Mouse (Mus musculus): ENCODE results near the gene Gm28230. TPM values are rescaled to one million over a fixed set of nuclear protein-coding genes. Genes with fewer than 3 reads are reported as not detected.

The Gm28230 gene
- total RNA-seq, 1 experiment from 2014 or later = not detected

GRCm38 (mm10) chr2:74713239-74714150 is 13.0 kb upstream of the Gm28230 start:
- ATAC-seq (replicated peaks in 1 of 2; ENCODE audit: insufficient read depth in 1 of 2, low FRiP score in 2 of 2, low TSS enrichment in 1 of 2, low read depth in 1 of 2, poor library complexity in 2 of 2, severe bottlenecking in 2 of 2) = no peak

GRCm38 (mm10) chr2:74714156-74714789 is 12.3 kb upstream of the Gm28230 start:
- ATAC-seq (replicated peaks in 1 of 2; ENCODE audit: insufficient read depth in 1 of 2, low FRiP score in 2 of 2, low TSS enrichment in 1 of 2, low read depth in 1 of 2, poor library complexity in 2 of 2, severe bottlenecking in 2 of 2) = no peak

GRCm38 (mm10) chr2:74714881-74715280 is 11.6 kb upstream of the Gm28230 start:
- ATAC-seq (replicated peaks in 1 of 2; ENCODE audit: insufficient read depth in 1 of 2, low FRiP score in 2 of 2, low TSS enrichment in 1 of 2, low read depth in 1 of 2, poor library complexity in 2 of 2, severe bottlenecking in 2 of 2) = no peak

- peak; percentile 80 to 93 for ATAC-seq (replicated peaks in 1 of 2; ENCODE audit: insufficient read depth in 1 of 2, low FRiP score in 2 of 2, low TSS enrichment in 1 of 2, low read depth in 1 of 2, poor library complexity in 2 of 2, severe bottlenecking in 2 of 2)
These were observed 10.9 kb upstream of the Gm28230 start for GRCm38 (mm10) chr2:74715504-74716241.

- no peak for ATAC-seq (replicated peaks in 1 of 2; ENCODE audit: insufficient read depth in 1 of 2, low FRiP score in 2 of 2, low TSS enrichment in 1 of 2, low read depth in 1 of 2, poor library complexity in 2 of 2, severe bottlenecking in 2 of 2)
These were observed 6.1 kb upstream of the Gm28230 start for GRCm38 (mm10) chr2:74720384-74720783.

GRCm38 (mm10) chr2:74720955-74721491 is 5.5 kb upstream of the Gm28230 start:
- ATAC-seq (replicated peaks in 1 of 2; ENCODE audit: insufficient read depth in 1 of 2, low FRiP score in 2 of 2, low TSS enrichment in 1 of 2, low read depth in 1 of 2, poor library complexity in 2 of 2, severe bottlenecking in 2 of 2) = no peak

- no peak for ATAC-seq (replicated peaks in 1 of 2; ENCODE audit: insufficient read depth in 1 of 2, low FRiP score in 2 of 2, low TSS enrichment in 1 of 2, low read depth in 1 of 2, poor library complexity in 2 of 2, severe bottlenecking in 2 of 2)
These were observed 4.6 kb upstream of the Gm28230 start for GRCm38 (mm10) chr2:74721882-74722281.

GRCm38 (mm10) chr2:74722949-74723348 is 3.6 kb upstream of the Gm28230 start:
- ATAC-seq (replicated peaks in 1 of 2; ENCODE audit: insufficient read depth in 1 of 2, low FRiP score in 2 of 2, low TSS enrichment in 1 of 2, low read depth in 1 of 2, poor library complexity in 2 of 2, severe bottlenecking in 2 of 2) = no peak

- ATAC-seq (replicated peaks in 1 of 2; ENCODE audit: insufficient read depth in 1 of 2, low FRiP score in 2 of 2, low TSS enrichment in 1 of 2, low read depth in 1 of 2, poor library complexity in 2 of 2, severe bottlenecking in 2 of 2) = no peak; a peak in 1 of 4 replicates
These were observed 2.1 kb upstream of the Gm28230 start for GRCm38 (mm10) chr2:74724244-74725015.

GRCm38 (mm10) chr2:74725171-74725570 is 1.4 kb upstream of the Gm28230 start:
- ATAC-seq (replicated peaks in 1 of 2; ENCODE audit: insufficient read depth in 1 of 2, low FRiP score in 2 of 2, low TSS enrichment in 1 of 2, low read depth in 1 of 2, poor library complexity in 2 of 2, severe bottlenecking in 2 of 2) = no peak

GRCm38 (mm10) chr2:74726973-74727639 is 578 bp downstream of the Gm28230 start:
- ATAC-seq (replicated peaks in 1 of 2; ENCODE audit: insufficient read depth in 1 of 2, low FRiP score in 2 of 2, low TSS enrichment in 1 of 2, low read depth in 1 of 2, poor library complexity in 2 of 2, severe bottlenecking in 2 of 2) = no peak

- ATAC-seq (replicated peaks in 1 of 2; ENCODE audit: insufficient read depth in 1 of 2, low FRiP score in 2 of 2, low TSS enrichment in 1 of 2, low read depth in 1 of 2, poor library complexity in 2 of 2, severe bottlenecking in 2 of 2) = no peak
These were observed 1.2 kb downstream of the Gm28230 start for GRCm38 (mm10) chr2:74727640-74728302.

- ATAC-seq (replicated peaks in 1 of 2; ENCODE audit: insufficient read depth in 1 of 2, low FRiP score in 2 of 2, low TSS enrichment in 1 of 2, low read depth in 1 of 2, poor library complexity in 2 of 2, severe bottlenecking in 2 of 2) = no peak
These were observed 1.8 kb downstream of the Gm28230 start for GRCm38 (mm10) chr2:74728303-74728680.

GRCm38 (mm10) chr2:74730331-74730730 is 3.8 kb downstream of the Gm28230 start:
- no peak for ATAC-seq (replicated peaks in 1 of 2; ENCODE audit: insufficient read depth in 1 of 2, low FRiP score in 2 of 2, low TSS enrichment in 1 of 2, low read depth in 1 of 2, poor library complexity in 2 of 2, severe bottlenecking in 2 of 2)

GRCm38 (mm10) chr2:74731055-74731454 is 4.5 kb downstream of the Gm28230 start:
- ATAC-seq (replicated peaks in 1 of 2; ENCODE audit: insufficient read depth in 1 of 2, low FRiP score in 2 of 2, low TSS enrichment in 1 of 2, low read depth in 1 of 2, poor library complexity in 2 of 2, severe bottlenecking in 2 of 2) = no peak
